Mouse (Mus musculus) limb, embryonic 10.5 days (tissue): ENCODE results near the gene Fbh1. TPM values are rescaled to one million over a fixed set of nuclear protein-coding genes. Genes with fewer than 3 reads are reported as not detected.

Experiments
- DNase-seq: peaks from one replicate; pipeline ENCODE4 v3.0.0-alpha.2; 2017; ENCODE audit warnings: low spot score
- H3K27ac ChIP-seq: fragments of 300-500 bp; sonication (generic); 2 replicates; pipeline ENCODE4 v1.5.1; 2016; ENCODE audit warnings: mild to moderate bottlenecking
- H3K27me3 ChIP-seq: fragments of 300-500 bp; sonication (generic); 2 replicates; pipeline ENCODE4 v1.6.1; 2016; ENCODE audit warnings: low read depth, mild to moderate bottlenecking; ENCODE audit not compliant: poor library complexity, severe bottlenecking
- H3K36me3 ChIP-seq: fragments of 300-500 bp; sonication (generic); 2 replicates; pipeline ENCODE4 v1.6.1; 2016; ENCODE audit warnings: mild to moderate bottlenecking, moderate library complexity
- H3K4me1 ChIP-seq: fragments of 300-500 bp; sonication (generic); 2 replicates; pipeline ENCODE4 v1.6.1; 2016
- H3K4me3 ChIP-seq: fragments of 300-500 bp; sonication (generic); 2 replicates; pipeline ENCODE4 v1.5.1; 2016; ENCODE audit warnings: mild to moderate bottlenecking, moderate library complexity
- H3K9me3 ChIP-seq: fragments of 300-500 bp; sonication (generic); replicated peaks from 2 replicates; pipeline ENCODE4 v1.6.1; 2016; ENCODE audit warnings: mild to moderate bottlenecking
- WGBS: fragments of 180-500 bp; shearing (Covaris S2); methylation state at CpG from one replicate; pipeline ENCODE4 v1.1.7; 2016; 5-methylcytosine and 5-hydroxymethylcytosine counted together
- polyA plus RNA-seq: library from polyadenylated mRNA; unstranded; fragments of >200 nt; fragmentation: Nextera tagmentation; extraction: Ambion mirVana; gene quantifications from 2 replicates; pipeline ENCODE4 v1.2.1, GENCODE M21; 2016

The Fbh1 gene
- polyA plus RNA-seq, 1 experiment from 2014 or later = 118 TPM

GRCm38 (mm10) chr2:11766485-11767160 lies 10.8 kb downstream of the Fbh1 start:
- H3K4me1 ChIP-seq = no peaks in the 10 kb centered on the region
- WGBS = 86% methylated on average over 5 of the region's 5 CpGs
- peaks cover 78% of the 10 kb centered on the region for H3K36me3 ChIP-seq
- H3K9me3 ChIP-seq = no peaks in the 10 kb centered on the region
- H3K27ac ChIP-seq = no peak overlapping the region
- no peak overlapping the region for H3K4me3 ChIP-seq
- DNase-seq = no peak
- no peaks in the 10 kb centered on the region for H3K27me3 ChIP-seq

- Histone ChIP-seq H3K9me3 (no peaks in the 10 kb centered on the region), H3K27ac (no peak overlapping the region), H3K4me1 (no peaks in the 10 kb centered on the region), H3K4me3 (no peak overlapping the region), H3K36me3 (peaks cover 87% of the 10 kb centered on the region), H3K27me3 (no peaks in the 10 kb centered on the region)
- no peak for DNase-seq
- WGBS = 88% methylated on average over 4 of the region's 4 CpGs
Observed at GRCm38 (mm10) chr2:11765694-11766093, 11.7 kb downstream of the Fbh1 start.

GRCm38 (mm10) chr2:11762541-11762940 lies 14.8 kb downstream of the Fbh1 start:
- Histone ChIP-seq H3K4me1 (no peaks in the 10 kb centered on the region), H3K27ac (no peak overlapping the region), H3K4me3 (no peak overlapping the region), H3K27me3 (no peaks in the 10 kb centered on the region), H3K36me3 (peaks cover 100% of the 10 kb centered on the region), H3K9me3 (no peaks in the 10 kb centered on the region)
- WGBS = 93% methylated on average over 4 of the region's 4 CpGs
- DNase-seq = no peak

GRCm38 (mm10) chr2:11739516-11740051 lies 37.8 kb downstream of the Fbh1 start:
- Histone ChIP-seq H3K9me3 (no peaks in the 10 kb centered on the region), H3K27me3 (no peaks in the 10 kb centered on the region), H3K27ac (no peak overlapping the region), H3K4me3 (no peak overlapping the region), H3K4me1 (no peaks in the 10 kb centered on the region), H3K36me3 (peaks cover 58% of the 10 kb centered on the region)
- 92% methylated on average over 4 of the region's 4 CpGs for WGBS
- no peak for DNase-seq

GRCm38 (mm10) chr2:11738794-11739193 lies 38.6 kb downstream of the Fbh1 start:
- no peak for DNase-seq
- Histone ChIP-seq H3K4me3 (no peak overlapping the region), H3K27me3 (no peaks in the 10 kb centered on the region), H3K9me3 (no peaks in the 10 kb centered on the region), H3K36me3 (peaks cover 50% of the 10 kb centered on the region), H3K4me1 (no peaks in the 10 kb centered on the region), H3K27ac (no peak overlapping the region)
- 87% methylated on average over 3 of the region's 3 CpGs for WGBS

GRCm38 (mm10) chr2:11735853-11736252 lies 41.5 kb downstream of the Fbh1 start:
- Histone ChIP-seq H3K9me3 (no peaks in the 10 kb centered on the region), H3K4me1 (no peaks in the 10 kb centered on the region), H3K36me3 (peaks cover 21% of the 10 kb centered on the region), H3K27me3 (no peaks in the 10 kb centered on the region), H3K27ac (no peak overlapping the region), H3K4me3 (no peak overlapping the region)
- WGBS = 85% methylated on average over 6 of the region's 6 CpGs
- no peak for DNase-seq

GRCm38 (mm10) chr2:11732978-11733377 lies 44.4 kb downstream of the Fbh1 start:
- Histone ChIP-seq H3K9me3 (no peaks in the 10 kb centered on the region), H3K36me3 (no peaks in the 10 kb centered on the region), H3K27me3 (no peaks in the 10 kb centered on the region), H3K4me1 (no peaks in the 10 kb centered on the region), H3K27ac (no peak overlapping the region), H3K4me3 (no peak overlapping the region)
- WGBS = 82% methylated on average over 5 of the region's 5 CpGs
- no peak for DNase-seq

- Histone ChIP-seq H3K27ac (no peak overlapping the region), H3K9me3 (no peaks in the 10 kb centered on the region), H3K27me3 (no peaks in the 10 kb centered on the region), H3K4me3 (no peak overlapping the region), H3K36me3 (no peaks in the 10 kb centered on the region), H3K4me1 (no peaks in the 10 kb centered on the region)
- DNase-seq = no peak
- 57% methylated on average over 3 of the region's 3 CpGs for WGBS
Observed at GRCm38 (mm10) chr2:11729091-11729490, 48.3 kb downstream of the Fbh1 start.

GRCm38 (mm10) chr2:11727574-11727973 lies 49.8 kb downstream of the Fbh1 start:
- H3K27me3 ChIP-seq = no peaks in the 10 kb centered on the region
- no peak overlapping the region for H3K27ac ChIP-seq
- H3K4me1 ChIP-seq = no peaks in the 10 kb centered on the region
- H3K4me3 ChIP-seq = no peak overlapping the region
- H3K36me3 ChIP-seq = no peaks in the 10 kb centered on the region
- no peaks in the 10 kb centered on the region for H3K9me3 ChIP-seq
- no peak for DNase-seq
- 94% methylated on average over 5 of the region's 5 CpGs for WGBS

GRCm38 (mm10) chr2:11722564-11722963 lies 54.8 kb downstream of the Fbh1 start:
- Histone ChIP-seq H3K4me1 (no peaks in the 10 kb centered on the region), H3K9me3 (no peaks in the 10 kb centered on the region), H3K27ac (no peak overlapping the region), H3K4me3 (no peak overlapping the region), H3K36me3 (no peaks in the 10 kb centered on the region), H3K27me3 (no peaks in the 10 kb centered on the region)
- 88% methylated on average over 9 of the region's 9 CpGs for WGBS
- DNase-seq = no peak

GRCm38 (mm10) chr2:11718573-11718972 lies 58.8 kb downstream of the Fbh1 start:
- Histone ChIP-seq H3K9me3 (no peaks in the 10 kb centered on the region), H3K4me3 (no peak overlapping the region), H3K4me1 (no peaks in the 10 kb centered on the region), H3K36me3 (no peaks in the 10 kb centered on the region), H3K27me3 (no peaks in the 10 kb centered on the region), H3K27ac (no peak overlapping the region)
- WGBS = 86% methylated on average over 2 of the region's 2 CpGs
- no peak for DNase-seq

GRCm38 (mm10) chr2:11714535-11714934 lies 62.8 kb downstream of the Fbh1 start:
- DNase-seq = no peak
- WGBS = 81% methylated on average over 4 of the region's 4 CpGs
- no peaks in the 10 kb centered on the region for H3K27me3 ChIP-seq

GRCm38 (mm10) chr2:11713021-11713420 lies 64.4 kb downstream of the Fbh1 start:
- Histone ChIP-seq H3K4me3 (no peak overlapping the region), H3K36me3 (no peaks in the 10 kb centered on the region), H3K4me1 (no peaks in the 10 kb centered on the region), H3K27me3 (peaks cover 8% of the 10 kb centered on the region), H3K9me3 (no peaks in the 10 kb centered on the region), H3K27ac (no peak overlapping the region)
- DNase-seq = no peak
- whole genome bisulfite sequencing = 80% methylated on average over 3 of the region's 3 CpGs

More at GRCm38 (mm10) chr2:11714535-11714934, 62.8 kb downstream of the Fbh1 start:
- H3K4me3 ChIP-seq = no peak overlapping the region
- H3K4me1 ChIP-seq = no peaks in the 10 kb centered on the region
- H3K9me3 ChIP-seq = no peaks in the 10 kb centered on the region
- H3K27ac ChIP-seq = no peak overlapping the region
- no peaks in the 10 kb centered on the region for H3K36me3 ChIP-seq
